In genomic region chr5:53376856-53377255, GRCm38 (mm10) we compare ENCODE assay signal across 16 mouse cellular contexts.
DNase-seq lines count a peak whose midpoint lies in the region; ATAC-seq and TF ChIP-seq lines count a peak whose summit lies in the region.
"Had no signal": no experiment of that assay in that cellular context is flagged by ENCODE, and none has a peak within 500 bp of the region (broad histone marks: within the 10 kb centered on the region; RNA-seq: fewer than 3 reads in every experiment).

No protein-coding gene starts in this region.

- H3K36me3 ChIP-seq in heart, embryonic 11.5 days (ENCODE audit: control insufficient read depth, insufficient read depth, low read length): no peaks in the 10 kb centered on the region
- H3K36me3 ChIP-seq: heart, embryonic 15.5 days had no signal

- ATAC-seq in heart, embryonic 11.5 days (replicated peaks; ENCODE audit: insufficient number of reproducible peaks, low FRiP score, low TSS enrichment): no peak
- ATAC-seq: forebrain, embryonic 13.5 days; Patski had no signal

- peak; percentile 61 to 75 for DNase-seq in heart, adult 18-20 months
- DNase-seq in adipocyte (ENCODE audit: low spot score): peak; percentile 74
- DNase-seq in lung, postnatal 10 days: peak; percentile 49
- no peak for DNase-seq in adrenal gland, adult 18-20 months (ENCODE audit: low spot score in 2 of 2)
- DNase-seq in yolk sac, embryonic 10.5 days (ENCODE audit: low spot score): no peak
- no peak for DNase-seq in cerebellum, adult 9-11 months
- DNase-seq: cerebellum, postnatal 25 days; kidney, adult 2 months; layer of hippocampus, postnatal 36 days; lung, embryonic 14.5 days; thymus, postnatal 25 days had no signal

- no peak overlapping the region for H3K27ac ChIP-seq in heart, embryonic 11.5 days (ENCODE audit: low read depth, low read length)
- peak overlapping the region; percentile 98 for H3K27ac ChIP-seq in embryonic fibroblast, embryonic 13.5 days (ENCODE audit: insufficient read depth, low read length)
- H3K27ac ChIP-seq: forebrain, embryonic 13.5 days; heart, embryonic 15.5 days had no signal

- H3K9me3 ChIP-seq in heart, embryonic 11.5 days (replicated peaks; ENCODE audit: control insufficient read depth, low read length): no peaks in the 10 kb centered on the region
- H3K9me3 ChIP-seq: forebrain, embryonic 13.5 days; heart, embryonic 15.5 days had no signal

- no peak overlapping the region for H3K9ac ChIP-seq in heart, embryonic 11.5 days (ENCODE audit: low read depth, low read length)
- H3K9ac ChIP-seq: forebrain, embryonic 13.5 days; heart, embryonic 15.5 days; lung, embryonic 14.5 days had no signal

- peaks cover 3% of the 10 kb centered on the region; the same call in 1 of the 2 replicates for H3K27me3 ChIP-seq in heart, embryonic 11.5 days (ENCODE audit: control insufficient read depth, insufficient read depth, low read length)
- H3K27me3 ChIP-seq: forebrain, embryonic 13.5 days; heart, embryonic 15.5 days; Patski had no signal

- no peak for TF ChIP-seq POLR2A in embryonic fibroblast, embryonic 13.5 days (IDR thresholded peaks at IDR 0.05; ENCODE audit: low read depth, low read length)

- H3K4me1 ChIP-seq in heart, embryonic 11.5 days (ENCODE audit: control insufficient read depth, insufficient read depth, low read length): no peaks in the 10 kb centered on the region; the same call in 1 of the 2 replicates
- H3K4me1 ChIP-seq in embryonic fibroblast, embryonic 13.5 days (ENCODE audit: control insufficient read depth, insufficient read depth, low read length): peaks cover 14% of the 10 kb centered on the region
- H3K4me1 ChIP-seq: forebrain, embryonic 13.5 days had no signal

- H3K4me3 ChIP-seq in heart, embryonic 11.5 days (ENCODE audit: low read depth, low read length): no peak overlapping the region
- H3K4me3 ChIP-seq in embryonic fibroblast, embryonic 13.5 days (ENCODE audit: insufficient read depth, low read length): no peak overlapping the region
- H3K4me3 ChIP-seq: forebrain, embryonic 13.5 days; heart, embryonic 15.5 days had no signal

- H3K4me2 ChIP-seq in heart, embryonic 11.5 days: no peak overlapping the region
- H3K4me2 ChIP-seq: forebrain, embryonic 13.5 days; heart, embryonic 15.5 days; lung, embryonic 14.5 days had no signal

- WGBS in heart, embryonic 11.5 days (ENCODE audit: insufficient replicate concordance): 34% methylated on average over 7 of the region's 7 CpGs

- TF ChIP-seq CTCF in embryonic fibroblast, embryonic 13.5 days (IDR thresholded peaks at IDR 0.05; ENCODE audit: borderline replicate concordance, insufficient read depth, low read length): no peak

Comparison
In these comparisons a context has a peak if more than half of its experiments do, and no peak if none do; other contexts are left out.
1. DNase-seq: peak in heart, adult 18-20 months (2 of 2), adipocyte (single experiment) and lung, postnatal 10 days (single experiment); none in adrenal gland, adult 18-20 months (0 of 2), yolk sac, embryonic 10.5 days (single experiment) and cerebellum, adult 9-11 months (single experiment).